Mouse (Mus musculus) hindbrain, embryonic 10.5 days (tissue): ENCODE results near the gene Rtbdn. TPM values are rescaled to one million over a fixed set of nuclear protein-coding genes. Genes with fewer than 3 reads are reported as not detected.
A peak's percentile ranks its signal among the peaks of the same experiment; 100 is the strongest.
"Not testable (repeated sequence)": the region's sequence is repeated elsewhere in the genome, so short reads cannot be mapped to it uniquely, and the experiment has no call there.

Source experiments
- DNase-seq: peaks from one replicate; pipeline ENCODE4 v3.0.0-alpha.2; 2017; ENCODE audit warnings: low spot score
- H3K27ac ChIP-seq: fragments of 300-500 bp; sonication (generic); 2 replicates; pipeline ENCODE4 v1.5.1; 2016; ENCODE audit warnings: mild to moderate bottlenecking, moderate library complexity
- H3K27me3 ChIP-seq: fragments of 300-500 bp; sonication (generic); 2 replicates; pipeline ENCODE4 v1.6.1; 2016; ENCODE audit warnings: mild to moderate bottlenecking; ENCODE audit not compliant: poor library complexity, insufficient read depth, severe bottlenecking
- H3K36me3 ChIP-seq: fragments of 300-500 bp; sonication (generic); 2 replicates; pipeline ENCODE4 v1.6.1; 2016; ENCODE audit warnings: mild to moderate bottlenecking, moderate library complexity
- H3K4me1 ChIP-seq: fragments of 300-500 bp; sonication (generic); replicated peaks from 2 replicates; pipeline ENCODE4 v1.6.1; 2016; ENCODE audit warnings: mild to moderate bottlenecking
- H3K4me3 ChIP-seq: fragments of 300-500 bp; sonication (generic); 2 replicates; pipeline ENCODE4 v1.5.1; 2016; ENCODE audit warnings: mild to moderate bottlenecking, moderate library complexity
- H3K9me3 ChIP-seq: fragments of 300-500 bp; sonication (generic); 2 replicates; pipeline ENCODE4 v1.6.1; 2016; ENCODE audit warnings: mild to moderate bottlenecking, moderate library complexity
- WGBS: fragments of 180-500 bp; shearing (Covaris S2); methylation state at CpG from one replicate; pipeline ENCODE4 v1.1.7; 2016; 5-methylcytosine and 5-hydroxymethylcytosine counted together
- polyA plus RNA-seq: library from polyadenylated mRNA; unstranded; fragments of >200 nt; fragmentation: Nextera tagmentation; extraction: Ambion mirVana; gene quantifications from 2 replicates; pipeline ENCODE4 v1.2.1, GENCODE M21; 2016

The Rtbdn gene
- polyA plus RNA-seq, result 0.55 and 0.88 TPM in 2 replicates

- DNase-seq, result peak; percentile 54
- peak within 1 kb of the TSS; percentile 77 for H3K27ac ChIP-seq
- peak within 1 kb of the TSS; percentile 73 for H3K4me3 ChIP-seq
- H3K27me3 ChIP-seq, result peaks cover 94% of the 10 kb centered on the region
- 8% methylated on average over 17 of the region's 17 CpGs for WGBS
- H3K4me1 ChIP-seq, result peaks cover 32% of the 10 kb centered on the region
- H3K9me3 ChIP-seq, result no peaks in the 10 kb centered on the region
- H3K36me3 ChIP-seq, result no peaks in the 10 kb centered on the region
Observed at GRCm38 (mm10) chr8:84946528-84947240, at the start of gene Rtbdn. Gene Rtbdn, plus strand, starts transcription at chr8:84946991.

GRCm38 (mm10) chr8:84901071-84901470 is 45.7 kb upstream of the Rtbdn start:
- DNase-seq, result no peak
- peaks cover 16% of the 10 kb centered on the region for H3K4me1 ChIP-seq
- H3K27ac ChIP-seq, result peak overlapping the region; percentile 50; the same call in 1 of the 2 replicates
- peaks cover 50% of the 10 kb centered on the region for H3K27me3 ChIP-seq
- no peaks in the 10 kb centered on the region for H3K36me3 ChIP-seq
- no peak overlapping the region for H3K4me3 ChIP-seq
- 63% methylated on average over 4 of the region's 4 CpGs for WGBS
- no peaks in the 10 kb centered on the region for H3K9me3 ChIP-seq

GRCm38 (mm10) chr8:84901752-84902151 is 45.0 kb upstream of the Rtbdn start, which contains the start of gene Klf1:
Gene Klf1, plus strand, starts transcription at chr8:84901928.
- DNase-seq, result no peak
- no peaks in the 10 kb centered on the region for H3K9me3 ChIP-seq
- H3K4me3 ChIP-seq, result peak within 1 kb of the TSS; percentile 71
- no peaks in the 10 kb centered on the region for H3K36me3 ChIP-seq
- peaks cover 50% of the 10 kb centered on the region for H3K27me3 ChIP-seq
- WGBS, result 82% methylated on average over 3 of the region's 3 CpGs
- H3K4me1 ChIP-seq, result peaks cover 16% of the 10 kb centered on the region
- peak within 1 kb of the TSS; percentile 89 for H3K27ac ChIP-seq

GRCm38 (mm10) chr8:84902367-84902919 is 44.3 kb upstream of the Rtbdn start:
- 3% methylated on average over 24 of the region's 24 CpGs for WGBS
- Histone ChIP-seq H3K9me3 (no peaks in the 10 kb centered on the region), H3K27ac (peak overlapping the region; percentile 89), H3K36me3 (no peaks in the 10 kb centered on the region), H3K4me3 (peak overlapping the region; percentile 71), H3K27me3 (peaks cover 50% of the 10 kb centered on the region), H3K4me1 (peaks cover 16% of the 10 kb centered on the region)
- DNase-seq, result no peak

- peaks cover 18% of the 10 kb centered on the region for H3K4me1 ChIP-seq
- H3K27me3 ChIP-seq, result peaks cover 50% of the 10 kb centered on the region
- DNase-seq, result peak; percentile 93
- peak overlapping the region; percentile 71 for H3K4me3 ChIP-seq
- under 1% methylated on average over 68 of the region's 68 CpGs for WGBS
- H3K36me3 ChIP-seq, result no peaks in the 10 kb centered on the region
- H3K9me3 ChIP-seq, result no peaks in the 10 kb centered on the region
- H3K27ac ChIP-seq, result peak overlapping the region; percentile 89
Observed at GRCm38 (mm10) chr8:84902920-84903661, 43.7 kb upstream of the Rtbdn start.

GRCm38 (mm10) chr8:84904351-84904750 is 42.4 kb upstream of the Rtbdn start:
- Histone ChIP-seq H3K4me3 (no peak overlapping the region), H3K4me1 (peaks cover 29% of the 10 kb centered on the region), H3K27ac (no peak overlapping the region), H3K36me3 (no peaks in the 10 kb centered on the region), H3K27me3 (peaks cover 57% of the 10 kb centered on the region), H3K9me3 (no peaks in the 10 kb centered on the region)
- no peak for DNase-seq
- WGBS, result 94% methylated on average over 7 of the region's 7 CpGs

- WGBS, result 92% methylated on average over 9 of the region's 9 CpGs
- Histone ChIP-seq H3K27me3 (peaks cover 63% of the 10 kb centered on the region), H3K4me1 (peaks cover 32% of the 10 kb centered on the region), H3K27ac (no peak overlapping the region), H3K9me3 (no peaks in the 10 kb centered on the region), H3K36me3 (peaks cover 7% of the 10 kb centered on the region; the same call in 1 of the 2 replicates), H3K4me3 (no peak overlapping the region)
- no peak for DNase-seq
Observed at GRCm38 (mm10) chr8:84907037-84907436, 39.8 kb upstream of the Rtbdn start.

GRCm38 (mm10) chr8:84907493-84907892 is 39.3 kb upstream of the Rtbdn start:
- 84% methylated on average over 8 of the region's 8 CpGs for WGBS
- Histone ChIP-seq H3K9me3 (no peaks in the 10 kb centered on the region), H3K27ac (no peak overlapping the region), H3K4me3 (no peak overlapping the region), H3K4me1 (peaks cover 33% of the 10 kb centered on the region), H3K27me3 (peaks cover 63% of the 10 kb centered on the region), H3K36me3 (peaks cover 11% of the 10 kb centered on the region; the same call in 1 of the 2 replicates)
- no peak for DNase-seq

- DNase-seq, result peak; percentile 23
Observed at GRCm38 (mm10) chr8:84907979-84908378, 38.8 kb upstream of the Rtbdn start.

GRCm38 (mm10) chr8:84908421-84909161 is 38.2 kb upstream of the Rtbdn start, which contains the start of gene Dnase2a:
Gene Dnase2a, plus strand, starts transcription at chr8:84908560.
- peaks cover 15% of the 10 kb centered on the region; the same call in 1 of the 2 replicates for H3K36me3 ChIP-seq
- whole genome bisulfite sequencing, result 2% methylated on average over 45 of the region's 45 CpGs
- H3K9me3 ChIP-seq, result no peaks in the 10 kb centered on the region
- peak within 1 kb of the TSS; percentile 83 for H3K27ac ChIP-seq
- peak within 1 kb of the TSS; percentile 62 for H3K4me3 ChIP-seq
- H3K27me3 ChIP-seq, result peaks cover 69% of the 10 kb centered on the region
- peak; percentile 95 for DNase-seq
- peaks cover 33% of the 10 kb centered on the region for H3K4me1 ChIP-seq

More at GRCm38 (mm10) chr8:84907979-84908378, 38.8 kb upstream of the Rtbdn start:
- Histone ChIP-seq H3K4me1 (peaks cover 33% of the 10 kb centered on the region), H3K36me3 (peaks cover 15% of the 10 kb centered on the region; the same call in 1 of the 2 replicates), H3K27me3 (peaks cover 67% of the 10 kb centered on the region), H3K27ac (peak overlapping the region; percentile 83), H3K4me3 (peak overlapping the region; percentile 62)
- WGBS, result 32% methylated on average over 7 of the region's 7 CpGs
- H3K9me3 ChIP-seq, result not testable (repeated sequence)

GRCm38 (mm10) chr8:84909162-84909767 is 37.5 kb upstream of the Rtbdn start:
- 49% methylated on average over 20 of the region's 20 CpGs for WGBS
- Histone ChIP-seq H3K4me3 (peak overlapping the region; percentile 62), H3K9me3 (0 out of 2 replicates have a peak, but pooled peaks cover 4% of the 10 kb centered on the region), H3K4me1 (peaks cover 35% of the 10 kb centered on the region), H3K36me3 (peaks cover 15% of the 10 kb centered on the region; the same call in 1 of the 2 replicates), H3K27me3 (peaks cover 71% of the 10 kb centered on the region), H3K27ac (peak overlapping the region; percentile 83; the same call in 1 of the 2 replicates)
- no peak for DNase-seq
